Mouse (Mus musculus) ES-E14 (cell line): ENCODE measurements around the gene Gpc6. TPM values are rescaled to one million over a fixed set of nuclear protein-coding genes. Genes with fewer than 3 reads are reported as not detected.

ENCODE experiments used
- DNase-seq: peaks from one replicate; pipeline ENCODE4 v3.0.0-alpha.2; 2013; ENCODE audit warnings: low read depth, low spot score
- H3K27ac ChIP-seq: 2 replicates; pipeline ENCODE4 v1.5.1; 2012; ENCODE audit warnings: low read depth, mild to moderate bottlenecking, low read length, moderate library complexity, mixed read lengths; ENCODE audit not compliant: poor library complexity, insufficient read depth, severe bottlenecking
- H3K36me3 ChIP-seq: 2 replicates; pipeline ENCODE4 v1.6.1; 2012; ENCODE audit warnings: mild to moderate bottlenecking, low read length, moderate library complexity, mixed read lengths; ENCODE audit not compliant: control insufficient read depth, poor library complexity, insufficient read depth, severe bottlenecking
- H3K4me1 ChIP-seq, 2 experiments: fragments of 150-350 bp in 1 of 2; sonication (generic) in 1 of 2; 2 replicates each; pipeline ENCODE4 v1.6.1; 2012; ENCODE audit warnings: low read length in 2 of 2, mild to moderate bottlenecking in 1 of 2, mixed read lengths in 1 of 2; ENCODE audit not compliant: control insufficient read depth in 2 of 2, insufficient read depth in 2 of 2, poor library complexity in 1 of 2
- H3K4me3 ChIP-seq, 2 experiments: fragments of 150-350 bp in 1 of 2; sonication (generic) in 1 of 2; 2 replicates each; pipeline ENCODE4 v1.5.1; 2012; ENCODE audit warnings: low read length in 2 of 2, low read depth in 1 of 2, mild to moderate bottlenecking in 1 of 2, mixed read lengths in 1 of 2; ENCODE audit not compliant: insufficient read depth in 1 of 2, poor library complexity in 1 of 2, severe bottlenecking in 1 of 2
- H3K9ac ChIP-seq: 2 replicates; pipeline ENCODE4 v1.6.1; 2012; ENCODE audit warnings: low read depth, mild to moderate bottlenecking, low read length, mixed read lengths; ENCODE audit not compliant: poor library complexity, insufficient read depth, severe bottlenecking
- H3K9me3 ChIP-seq: fragments of 150-350 bp; sonication (generic); 2 replicates; pipeline ENCODE4 v1.6.1; 2012; ENCODE audit warnings: low read depth, mild to moderate bottlenecking, low read length; ENCODE audit not compliant: control insufficient read depth, insufficient read depth
- CHD2 ChIP-seq: IDR thresholded peaks from 2 replicates; pipeline ENCODE4 v1.6.1; 2014; ENCODE audit warnings: mild to moderate bottlenecking, low read depth, low read length, inconsistent platforms
- HCFC1 ChIP-seq: IDR thresholded peaks from 2 replicates; pipeline ENCODE4 v1.6.1; 2012; ENCODE audit warnings: low read length, inconsistent platforms, borderline replicate concordance; ENCODE audit not compliant: insufficient read depth
- MAFK ChIP-seq: IDR thresholded peaks from 2 replicates; pipeline ENCODE4 v1.6.1; 2014; ENCODE audit warnings: mild to moderate bottlenecking, low read depth, low read length, inconsistent platforms; ENCODE audit not compliant: insufficient read depth
- ZC3H11A ChIP-seq: IDR thresholded peaks from 2 replicates; pipeline ENCODE4 v1.6.1; 2012; ENCODE audit warnings: low read depth, mild to moderate bottlenecking, inconsistent platforms, low read length, borderline replicate concordance
- ZNF384 ChIP-seq: IDR thresholded peaks from 2 replicates; pipeline ENCODE4 v1.6.1; 2012; ENCODE audit warnings: low read depth, low read length, inconsistent platforms
- in situ Hi-C, 2 experiments: fragments of 600-800 bp; cut with MboI; formaldehyde crosslinking; loops; one replicate each; pipeline ENCODE4 v1.15.1; 2025; ENCODE audit warnings: low sequenced_read_pairs in 2 of 2, inconsistent platforms in 1 of 2; ENCODE audit not compliant: unreplicated experiment in 2 of 2
- total RNA-seq: library from RNA; depleted of rRNA; stranded (reverse); fragments of 300-350 nt; gene quantifications from 2 replicates; pipeline ENCODE4 v1.2.3, GENCODE M21; 2012

Gene Gpc6
- total RNA-seq, 1 experiment = 3.2 TPM

DNA sequence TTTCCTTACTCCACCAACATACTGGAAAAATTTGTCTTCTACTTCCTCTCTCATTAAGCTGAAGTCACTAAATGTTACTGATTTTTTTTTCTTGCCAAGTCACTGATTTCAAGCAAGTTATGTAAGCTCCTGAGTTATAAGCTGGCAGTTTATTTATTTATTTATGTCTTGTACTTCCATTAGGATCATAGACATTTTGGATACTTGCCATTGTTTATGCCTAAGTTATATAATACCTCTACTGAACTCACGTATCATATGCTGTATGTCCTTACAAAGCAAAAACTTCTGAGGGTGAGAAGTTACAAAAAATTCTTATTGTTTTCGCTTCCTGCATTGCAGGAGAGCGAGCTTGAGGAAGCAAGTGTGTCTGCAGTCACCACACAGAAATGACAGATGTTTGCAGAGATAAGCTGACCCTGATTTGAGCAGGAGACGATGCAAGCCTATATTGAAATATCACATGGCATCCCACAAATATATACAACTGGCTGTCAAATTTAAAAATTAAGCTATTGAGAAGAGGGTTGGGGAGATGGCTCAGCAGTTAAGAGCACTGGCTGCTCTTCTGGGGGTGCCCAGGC lies 1020.9 kb downstream of the Gpc6 start:
- H3K36me3 ChIP-seq = no peaks in the 10 kb centered on the region
- no peaks in the 10 kb centered on the region for H3K4me1 ChIP-seq
- no peak overlapping the region for H3K27ac ChIP-seq
- no peak overlapping the region for H3K4me3 ChIP-seq
- DNase-seq = no peak
- no peaks in the 10 kb centered on the region for H3K9me3 ChIP-seq
- TF ChIP-seq ZNF384 = no peak
- no peak for TF ChIP-seq CHD2
- no peak for TF ChIP-seq HCFC1
- no peak for TF ChIP-seq MAFK
- TF ChIP-seq ZC3H11A = no peak
- in situ Hi-C loops = no loop called here
- no peak overlapping the region for H3K9ac ChIP-seq

- no peaks in the 10 kb centered on the region for H3K36me3 ChIP-seq
- H3K9ac ChIP-seq = no peak overlapping the region
- no peaks in the 10 kb centered on the region for H3K9me3 ChIP-seq
- no peak overlapping the region for H3K27ac ChIP-seq
- H3K4me1 ChIP-seq = no peaks in the 10 kb centered on the region
- in situ Hi-C loops = no loop called here
- TF ChIP-seq MAFK (no peak), CHD2 (no peak), ZC3H11A (no peak), ZNF384 (no peak), HCFC1 (no peak)
- H3K4me3 ChIP-seq = no peak overlapping the region
- DNase-seq = no peak
These were observed 1026.2 kb downstream of the Gpc6 start for GRCm38 (mm10) chr14:117951265-117951664.

DNA sequence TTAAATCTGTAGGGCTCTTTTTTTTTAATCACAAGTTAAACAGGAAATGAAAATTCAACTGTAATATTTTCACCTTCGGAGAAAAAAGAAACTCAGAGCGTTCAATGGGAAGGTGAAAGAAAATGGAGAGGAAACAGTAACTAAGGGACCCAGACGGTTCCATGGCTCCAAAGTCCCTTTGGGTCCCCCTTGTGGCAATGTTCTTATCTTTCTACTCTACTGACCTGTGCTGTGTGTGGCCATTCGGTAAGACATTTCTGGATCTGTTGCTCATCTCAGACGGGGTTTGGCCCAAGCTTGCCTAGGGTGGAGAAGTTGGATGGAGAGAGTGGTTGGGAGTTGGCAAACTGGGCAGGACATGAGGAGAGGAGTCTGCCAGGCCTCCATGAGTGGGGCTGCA lies 1026.6 kb downstream of the Gpc6 start:
- no peak overlapping the region for H3K4me3 ChIP-seq
- TF ChIP-seq HCFC1 = no peak
- TF ChIP-seq ZNF384 = no peak
- TF ChIP-seq MAFK = no peak
- in situ Hi-C loops = no loop called here
- peak; percentile 26 for DNase-seq
- H3K9me3 ChIP-seq = no peaks in the 10 kb centered on the region
- no peak overlapping the region for H3K27ac ChIP-seq
- no peaks in the 10 kb centered on the region for H3K4me1 ChIP-seq
- no peak overlapping the region for H3K9ac ChIP-seq
- H3K36me3 ChIP-seq = no peaks in the 10 kb centered on the region

- no peak for DNase-seq
- Histone ChIP-seq H3K9me3 (no peaks in the 10 kb centered on the region), H3K4me1 (no peaks in the 10 kb centered on the region), H3K9ac (no peak overlapping the region), H3K4me3 (no peak overlapping the region), H3K27ac (no peak overlapping the region), H3K36me3 (no peaks in the 10 kb centered on the region)
- in situ Hi-C loops = no loop called here
- no peak for TF ChIP-seq ZNF384
- TF ChIP-seq MAFK = no peak
- no peak for TF ChIP-seq ZC3H11A
- no peak for TF ChIP-seq HCFC1
- TF ChIP-seq CHD2 = no peak
These were observed 1030.9 kb downstream of the Gpc6 start for GRCm38 (mm10) chr14:117956051-117956450.

- no peak for TF ChIP-seq ZC3H11A
- TF ChIP-seq ZNF384 = no peak
- TF ChIP-seq CHD2 = no peak
- TF ChIP-seq HCFC1 = no peak
- no peak for TF ChIP-seq MAFK
- no peaks in the 10 kb centered on the region for H3K36me3 ChIP-seq
- no peak overlapping the region for H3K27ac ChIP-seq
- H3K4me3 ChIP-seq = no peak overlapping the region
- H3K9ac ChIP-seq = no peak overlapping the region
- no peaks in the 10 kb centered on the region for H3K9me3 ChIP-seq
- in situ Hi-C loops = no loop called here
- DNase-seq = no peak
- no peaks in the 10 kb centered on the region for H3K4me1 ChIP-seq
These were observed 1033.3 kb downstream of the Gpc6 start for GRCm38 (mm10) chr14:117958389-117958788.
